Mouse (Mus musculus): ENCODE data around the gene Cga.

Cga gene

GRCm38 (mm10) chr4:34893479-34893878 lies at the start of gene Cga:
Gene Cga, plus strand, starts transcription at chr4:34893779.
- no peak for DNase-seq (ENCODE audit: low read depth)

GRCm38 (mm10) chr4:34843839-34844238 lies 49.7 kb upstream of the Cga start:
- DNase-seq (ENCODE audit: low read depth) = no peak

GRCm38 (mm10) chr4:34847679-34848309 lies 45.8 kb upstream of the Cga start:
- peak; percentile 29 for DNase-seq (ENCODE audit: low read depth)

GRCm38 (mm10) chr4:34850156-34850555 lies 43.4 kb upstream of the Cga start:
- no peak for DNase-seq (ENCODE audit: low read depth)

GRCm38 (mm10) chr4:34852051-34852450 lies 41.5 kb upstream of the Cga start:
- DNase-seq (ENCODE audit: low read depth) = no peak

GRCm38 (mm10) chr4:34855966-34856365 lies 37.6 kb upstream of the Cga start:
- DNase-seq (ENCODE audit: low read depth) = no peak

GRCm38 (mm10) chr4:34858903-34859302 lies 34.7 kb upstream of the Cga start:
- DNase-seq (ENCODE audit: low read depth) = no peak

- no peak for DNase-seq (ENCODE audit: low read depth)
Measured at GRCm38 (mm10) chr4:34859416-34859815, 34.2 kb upstream of the Cga start.

GRCm38 (mm10) chr4:34861438-34861837 lies 32.1 kb upstream of the Cga start:
- no peak for DNase-seq (ENCODE audit: low read depth)

GRCm38 (mm10) chr4:34869813-34870212 lies 23.8 kb upstream of the Cga start:
- DNase-seq (ENCODE audit: low read depth) = no peak

GRCm38 (mm10) chr4:34872896-34873495 lies 20.6 kb upstream of the Cga start:
- DNase-seq (ENCODE audit: low read depth) = no peak

GRCm38 (mm10) chr4:34874234-34874633 lies 19.3 kb upstream of the Cga start:
- no peak for DNase-seq (ENCODE audit: low read depth)

- peak; percentile 74 for DNase-seq (ENCODE audit: low read depth)
Measured at GRCm38 (mm10) chr4:34880921-34881650, 12.5 kb upstream of the Cga start.

- no peak for DNase-seq (ENCODE audit: low read depth)
Measured at GRCm38 (mm10) chr4:34881851-34882250, 11.7 kb upstream of the Cga start.

- peak; percentile 83 for DNase-seq (ENCODE audit: low read depth)
Measured at GRCm38 (mm10) chr4:34882291-34882769, 11.2 kb upstream of the Cga start.

GRCm38 (mm10) chr4:34882818-34883217 lies 10.8 kb upstream of the Cga start, which contains the start of gene Zfp292:
Gene Zfp292, minus strand, starts transcription at chr4:34882960.
- DNase-seq (ENCODE audit: low read depth) = peak; percentile 94

GRCm38 (mm10) chr4:34883366-34884029 lies 10.1 kb upstream of the Cga start:
- no peak for DNase-seq (ENCODE audit: low read depth)

GRCm38 (mm10) chr4:34885631-34886351 lies 7.8 kb upstream of the Cga start:
- no peak for DNase-seq (ENCODE audit: low read depth)

- peak; percentile 91 for DNase-seq (ENCODE audit: low read depth)
Measured at GRCm38 (mm10) chr4:34886490-34887111, 7.0 kb upstream of the Cga start.

- DNase-seq (ENCODE audit: low read depth) = peak; percentile 55
Measured at GRCm38 (mm10) chr4:34887295-34887694, 6.3 kb upstream of the Cga start.

GRCm38 (mm10) chr4:34889101-34889811 lies 4.3 kb upstream of the Cga start:
- DNase-seq (ENCODE audit: low read depth) = no peak
